Mouse (Mus musculus) myocyte (in vitro differentiated cells): ENCODE results near the gene Fam43b.

ENCODE experiments used
- CEBPB ChIP-seq: IDR thresholded peaks from 2 replicates; pipeline ENCODE4 v1.6.1; 2011; ENCODE audit warnings: mild to moderate bottlenecking, moderate library complexity; ENCODE audit not compliant: poor library complexity, insufficient read depth, severe bottlenecking
- E2F4 ChIP-seq: IDR thresholded peaks from one replicate; pipeline ENCODE4 v1.6.1; 2011; ENCODE audit warnings: mild to moderate bottlenecking, control low read depth, moderate library complexity; ENCODE audit not compliant: insufficient read depth
- MAX ChIP-seq: IDR thresholded peaks from one replicate; pipeline ENCODE4 v1.6.1; 2011; ENCODE audit warnings: low read depth, mild to moderate bottlenecking, control low read depth
- MYOG ChIP-seq, 3 experiments: IDR thresholded peaks; one replicate each; pipeline ENCODE4 v1.6.1; 2011; ENCODE audit warnings: control low read depth in 2 of 3, low read depth in 2 of 3, mild to moderate bottlenecking in 2 of 3; ENCODE audit not compliant: insufficient read length in 2 of 3, control insufficient read depth in 1 of 3, insufficient read depth in 1 of 3
- POLR2A ChIP-seq: IDR thresholded peaks from one replicate; pipeline ENCODE4 v1.6.1; 2011; ENCODE audit warnings: low read depth, mild to moderate bottlenecking, control low read depth, moderate library complexity; ENCODE audit not compliant: insufficient read length
- POLR2AphosphoS2 ChIP-seq: IDR thresholded peaks from one replicate; pipeline ENCODE4 v1.6.1; 2011; ENCODE audit warnings: low read depth, control low read depth; ENCODE audit not compliant: insufficient read length
- SRF ChIP-seq: IDR thresholded peaks from one replicate; pipeline ENCODE4 v1.6.1; 2011; ENCODE audit warnings: low read depth; ENCODE audit not compliant: control insufficient read depth, insufficient read length
- TCF12 ChIP-seq: IDR thresholded peaks from one replicate; pipeline ENCODE4 v1.6.1; 2011; ENCODE audit warnings: mild to moderate bottlenecking, control low read depth; ENCODE audit not compliant: poor library complexity, insufficient read depth, severe bottlenecking
- USF1 ChIP-seq: IDR thresholded peaks from one replicate; pipeline ENCODE4 v1.6.1; 2011; ENCODE audit warnings: low read depth, mild to moderate bottlenecking, control low read depth, moderate library complexity

GRCm38 (mm10) chr4:138347280-138347679 is 49.0 kb downstream of the Fam43b start:
- TF ChIP-seq POLR2A: no peak
- TF ChIP-seq TCF12: no peak
- no peak for TF ChIP-seq POLR2AphosphoS2
- no peak for TF ChIP-seq E2F4
- no peak for TF ChIP-seq MAX
- no peak for TF ChIP-seq SRF
- TF ChIP-seq USF1: no peak
- TF ChIP-seq MYOG (IDR thresholded peaks at IDR 0.05; ENCODE audit: control insufficient read depth in 1 of 3, insufficient read depth in 1 of 3, insufficient read length in 2 of 3, low read depth in 2 of 3): no peak
- TF ChIP-seq CEBPB: no peak
